7 mouse cellular contexts compared by ENCODE assay signal in the genomic region with DNA sequence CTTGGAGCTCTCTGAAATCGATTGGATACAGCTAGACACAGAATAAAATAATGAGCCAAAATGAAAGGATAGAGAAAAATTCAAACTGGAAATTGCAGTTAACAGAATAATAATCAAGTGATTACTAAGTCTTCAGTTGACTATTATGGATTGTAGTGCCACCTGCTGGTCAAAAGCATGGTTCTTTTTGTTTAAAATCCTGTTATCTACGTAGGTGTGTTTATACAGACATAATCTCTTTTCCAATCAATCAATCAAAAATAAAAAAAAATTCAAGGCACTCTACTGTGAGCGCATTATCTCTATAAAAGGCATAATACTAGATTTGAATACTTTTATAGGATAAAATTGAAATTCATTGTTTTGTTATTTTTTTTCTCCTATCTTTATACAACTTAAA. TPM values are rescaled to one million over a fixed set of nuclear protein-coding genes. Genes with fewer than 3 reads are reported as not detected.
DNase-seq lines count a peak whose midpoint lies in the region; ATAC-seq lines count a peak whose summit lies in the region.

No protein-coding gene starts in this region.

- H3K9me3 ChIP-seq in kidney, embryonic 14.5 days (ENCODE audit: control insufficient read depth, low read length), result no peaks in the 10 kb centered on the region
- no peaks in the 10 kb centered on the region for H3K9me3 ChIP-seq in midbrain, embryonic 16.5 days (replicated peaks; ENCODE audit: control insufficient read depth, low read length, poor library complexity, severe bottlenecking)

- no peak overlapping the region for H3K4me3 ChIP-seq in kidney, embryonic 14.5 days (ENCODE audit: low read length)
- H3K4me3 ChIP-seq in midbrain, embryonic 16.5 days (ENCODE audit: low read depth, low read length), result no peak overlapping the region

- no peak overlapping the region for H3K9ac ChIP-seq in kidney, embryonic 14.5 days (ENCODE audit: low read depth, low read length)
- H3K9ac ChIP-seq in midbrain, embryonic 16.5 days (ENCODE audit: low read depth, low read length), result no peak overlapping the region

- WGBS in kidney, embryonic 14.5 days, result 26% methylated on average over 3 of the region's 3 CpGs
- 20% methylated on average over 3 of the region's 3 CpGs for WGBS in midbrain, embryonic 16.5 days

- no peaks in the 10 kb centered on the region for H3K27me3 ChIP-seq in kidney, embryonic 14.5 days (ENCODE audit: control insufficient read depth, insufficient read depth, low read length)
- no peaks in the 10 kb centered on the region for H3K27me3 ChIP-seq in midbrain, embryonic 16.5 days (ENCODE audit: control insufficient read depth, insufficient read depth, low read depth, low read length)

- ATAC-seq in kidney, embryonic 14.5 days (ENCODE audit: low FRiP score, low TSS enrichment), result no peak
- 0 out of 2 replicates have a peak, but pooled peaks have one; percentile 32 for ATAC-seq in midbrain, embryonic 16.5 days

- H3K36me3 ChIP-seq in kidney, embryonic 14.5 days (ENCODE audit: control insufficient read depth, insufficient read depth, low read length), result no peaks in the 10 kb centered on the region
- H3K36me3 ChIP-seq in midbrain, embryonic 16.5 days (ENCODE audit: control insufficient read depth, insufficient read depth, low read length), result no peaks in the 10 kb centered on the region

- no peak overlapping the region for H3K27ac ChIP-seq in kidney, embryonic 14.5 days (ENCODE audit: low read depth, low read length)
- no peak overlapping the region for H3K27ac ChIP-seq in midbrain, embryonic 16.5 days (ENCODE audit: low read length)

- no peaks in the 10 kb centered on the region for H3K4me1 ChIP-seq in kidney, embryonic 14.5 days (ENCODE audit: control insufficient read depth, insufficient read depth, low read length)
- no peaks in the 10 kb centered on the region for H3K4me1 ChIP-seq in midbrain, embryonic 16.5 days (ENCODE audit: control insufficient read depth, insufficient read depth, low read length)

- H3K4me2 ChIP-seq in kidney, embryonic 14.5 days (replicated peaks; ENCODE audit: low read depth, low read length), result no peak overlapping the region
- H3K4me2 ChIP-seq in midbrain, embryonic 16.5 days (ENCODE audit: low read length), result no peak overlapping the region

- DNase-seq in kidney, postnatal 10 days, result peak; percentile 41
- peak; percentile 24 for DNase-seq in MN1 (ENCODE audit: low spot score)
- DNase-seq in c-Kit-positive CD71-positive TER-119-positive erythroid progenitor cells, embryonic 14.5 days (ENCODE audit: low spot score), result peak; percentile 4
- peak; percentile 12 to 53 for DNase-seq in kidney, postnatal 36 days
- DNase-seq in frontal cortex, postnatal 10 days (ENCODE audit: low spot score in 2 of 2), result no peak

RNA-seq across cellular contexts. Expression of gene Rprm, which starts 33.5 kb away (rescaled TPM):
- 35.6 and 46.5 TPM in 2 replicates for polyA plus RNA-seq in kidney, embryonic 14.5 days (2014; fragmentation: Nextera tagmentation; extraction: Ambion mirVana)
- polyA plus RNA-seq in midbrain, embryonic 16.5 days (2015; fragmentation: Nextera tagmentation; extraction: Ambion mirVana), result 127 and 171 TPM in 2 replicates

Comparison
In these comparisons a context has a peak if more than half of its experiments do, and no peak if none do; other contexts are left out.
1. DNase-seq: peak in kidney, postnatal 10 days (single experiment), MN1 (single experiment), c-Kit-positive CD71-positive TER-119-positive erythroid progenitor cells, embryonic 14.5 days (single experiment) and kidney, postnatal 36 days (2 of 2); none in frontal cortex, postnatal 10 days (0 of 2).